Mouse (Mus musculus) hindbrain, embryonic 10.5 days (tissue): ENCODE measurements at regions not wholly inside any gene's neighbourhood (a gene's known extent, or its start where the extent isn't known, plus 50 kb on each side); places are given as distances from the start of the nearest gene placed in this dataset.

ENCODE experiments used
- DNase-seq: peaks from one replicate; pipeline ENCODE4 v3.0.0-alpha.2; 2017; ENCODE audit warnings: low spot score
- H3K27ac ChIP-seq: fragments of 300-500 bp; sonication (generic); 2 replicates; pipeline ENCODE4 v1.5.1; 2016; ENCODE audit warnings: mild to moderate bottlenecking, moderate library complexity
- H3K27me3 ChIP-seq: fragments of 300-500 bp; sonication (generic); 2 replicates; pipeline ENCODE4 v1.6.1; 2016; ENCODE audit warnings: mild to moderate bottlenecking; ENCODE audit not compliant: poor library complexity, insufficient read depth, severe bottlenecking
- H3K36me3 ChIP-seq: fragments of 300-500 bp; sonication (generic); 2 replicates; pipeline ENCODE4 v1.6.1; 2016; ENCODE audit warnings: mild to moderate bottlenecking, moderate library complexity
- H3K4me1 ChIP-seq: fragments of 300-500 bp; sonication (generic); replicated peaks from 2 replicates; pipeline ENCODE4 v1.6.1; 2016; ENCODE audit warnings: mild to moderate bottlenecking
- H3K4me3 ChIP-seq: fragments of 300-500 bp; sonication (generic); 2 replicates; pipeline ENCODE4 v1.5.1; 2016; ENCODE audit warnings: mild to moderate bottlenecking, moderate library complexity
- H3K9me3 ChIP-seq: fragments of 300-500 bp; sonication (generic); 2 replicates; pipeline ENCODE4 v1.6.1; 2016; ENCODE audit warnings: mild to moderate bottlenecking, moderate library complexity
- WGBS: fragments of 180-500 bp; shearing (Covaris S2); methylation state at CpG from one replicate; pipeline ENCODE4 v1.1.7; 2016; 5-methylcytosine and 5-hydroxymethylcytosine counted together

GRCm38 (mm10) chr13:25594629-25595028 lies 324.3 kb upstream of the Nrsn1 start:
- Histone ChIP-seq H3K4me1 (no peaks in the 10 kb centered on the region), H3K36me3 (no peaks in the 10 kb centered on the region), H3K27me3 (no peaks in the 10 kb centered on the region), H3K4me3 (no peak overlapping the region), H3K9me3 (no peaks in the 10 kb centered on the region), H3K27ac (no peak overlapping the region)
- no peak for DNase-seq
- WGBS: 77% methylated on average over 3 of the region's 3 CpGs

- DNase-seq: no peak
- no peaks in the 10 kb centered on the region for H3K4me1 ChIP-seq
- no peak overlapping the region for H3K27ac ChIP-seq
- no peaks in the 10 kb centered on the region for H3K9me3 ChIP-seq
- no peak overlapping the region for H3K4me3 ChIP-seq
- H3K27me3 ChIP-seq: no peaks in the 10 kb centered on the region
- 77% methylated on average over 5 of the region's 5 CpGs for WGBS
- no peaks in the 10 kb centered on the region for H3K36me3 ChIP-seq
Measured at GRCm38 (mm10) chr13:25570641-25571040, 300.3 kb upstream of the Nrsn1 start.

GRCm38 (mm10) chr13:25562746-25563145 lies 292.4 kb upstream of the Nrsn1 start:
- peak; percentile 54 for DNase-seq
- no peaks in the 10 kb centered on the region for H3K36me3 ChIP-seq
- 0 out of 2 replicates have a peak, but pooled peaks cover 3% of the 10 kb centered on the region for H3K4me1 ChIP-seq
- H3K27me3 ChIP-seq: no peaks in the 10 kb centered on the region
- H3K9me3 ChIP-seq: no peaks in the 10 kb centered on the region
- 16% methylated on average over 2 of the region's 2 CpGs for WGBS
- H3K4me3 ChIP-seq: no peak overlapping the region
- peak overlapping the region; percentile 64 for H3K27ac ChIP-seq

- H3K36me3 ChIP-seq: no peaks in the 10 kb centered on the region
- peaks cover 10% of the 10 kb centered on the region; the same call in 1 of the 2 replicates for H3K4me1 ChIP-seq
- no peak for DNase-seq
- no peak overlapping the region for H3K27ac ChIP-seq
- H3K4me3 ChIP-seq: no peak overlapping the region
- WGBS: 50% methylated on average over 2 of the region's 2 CpGs
- H3K27me3 ChIP-seq: no peaks in the 10 kb centered on the region
- no peaks in the 10 kb centered on the region for H3K9me3 ChIP-seq
Measured at GRCm38 (mm10) chr13:25560339-25560738, 290.0 kb upstream of the Nrsn1 start.

- H3K27ac ChIP-seq: peak overlapping the region; percentile 56; the same call in 1 of the 2 replicates
- H3K4me3 ChIP-seq: no peak overlapping the region
- no peaks in the 10 kb centered on the region for H3K27me3 ChIP-seq
- no peaks in the 10 kb centered on the region for H3K36me3 ChIP-seq
- H3K9me3 ChIP-seq: no peaks in the 10 kb centered on the region
- peaks cover 18% of the 10 kb centered on the region; the same call in 1 of the 2 replicates for H3K4me1 ChIP-seq
- DNase-seq: peak; percentile 32
- WGBS: 45% methylated on average over 6 of the region's 6 CpGs
Measured at GRCm38 (mm10) chr13:25554962-25555361, 284.7 kb upstream of the Nrsn1 start.

- Histone ChIP-seq H3K36me3 (no peaks in the 10 kb centered on the region), H3K27me3 (no peaks in the 10 kb centered on the region), H3K9me3 (0 out of 2 replicates have a peak, but pooled peaks cover 5% of the 10 kb centered on the region), H3K27ac (no peak overlapping the region), H3K4me3 (no peak overlapping the region), H3K4me1 (no peaks in the 10 kb centered on the region)
- WGBS: 93% methylated on average over 9 of the region's 9 CpGs
- DNase-seq: no peak
Measured at GRCm38 (mm10) chr13:25548551-25548950, 278.2 kb upstream of the Nrsn1 start.

- no peak overlapping the region for H3K4me3 ChIP-seq
- no peak for DNase-seq
- H3K27me3 ChIP-seq: no peaks in the 10 kb centered on the region
- WGBS: 80% methylated on average over 12 of the region's 12 CpGs
- H3K4me1 ChIP-seq: no peaks in the 10 kb centered on the region
- 0 out of 2 replicates have a peak, but pooled peaks cover 5% of the 10 kb centered on the region for H3K9me3 ChIP-seq
- no peak overlapping the region for H3K27ac ChIP-seq
- H3K36me3 ChIP-seq: no peaks in the 10 kb centered on the region
Measured at GRCm38 (mm10) chr13:25547150-25548145, 277.1 kb upstream of the Nrsn1 start.

GRCm38 (mm10) chr13:25524094-25524493 lies 253.8 kb upstream of the Nrsn1 start:
- Histone ChIP-seq H3K4me3 (no peak overlapping the region), H3K4me1 (no peaks in the 10 kb centered on the region), H3K27ac (no peak overlapping the region), H3K27me3 (no peaks in the 10 kb centered on the region), H3K36me3 (no peaks in the 10 kb centered on the region), H3K9me3 (0 out of 2 replicates have a peak, but pooled peaks cover 4% of the 10 kb centered on the region)
- no peak for DNase-seq
- WGBS: 60% methylated on average over 3 of the region's 3 CpGs

- H3K27ac ChIP-seq: no peak overlapping the region
- H3K4me3 ChIP-seq: no peak overlapping the region
- 0 out of 2 replicates have a peak, but pooled peaks cover 5% of the 10 kb centered on the region for H3K4me1 ChIP-seq
- H3K27me3 ChIP-seq: no peaks in the 10 kb centered on the region
- no peak for DNase-seq
- H3K9me3 ChIP-seq: no peaks in the 10 kb centered on the region
- H3K36me3 ChIP-seq: no peaks in the 10 kb centered on the region
Measured at GRCm38 (mm10) chr13:25507355-25507754, 237.1 kb upstream of the Nrsn1 start.

- DNase-seq: no peak
- Histone ChIP-seq H3K9me3 (no peaks in the 10 kb centered on the region), H3K27ac (no peak overlapping the region), H3K27me3 (no peaks in the 10 kb centered on the region), H3K4me1 (no peaks in the 10 kb centered on the region; the same call in 1 of the 2 replicates), H3K36me3 (no peaks in the 10 kb centered on the region), H3K4me3 (no peak overlapping the region)
- 73% methylated on average over 7 of the region's 7 CpGs for WGBS
Measured at GRCm38 (mm10) chr13:25494492-25495034, 224.3 kb upstream of the Nrsn1 start.

- Histone ChIP-seq H3K36me3 (no peaks in the 10 kb centered on the region), H3K9me3 (no peaks in the 10 kb centered on the region), H3K4me3 (no peak overlapping the region), H3K4me1 (no peaks in the 10 kb centered on the region; the same call in 1 of the 2 replicates), H3K27me3 (no peaks in the 10 kb centered on the region), H3K27ac (no peak overlapping the region)
- WGBS: 76% methylated on average over 4 of the region's 4 CpGs
- no peak for DNase-seq
Measured at GRCm38 (mm10) chr13:25490036-25490435, 219.7 kb upstream of the Nrsn1 start.

GRCm38 (mm10) chr13:25483309-25483708 lies 213.0 kb upstream of the Nrsn1 start:
- DNase-seq: no peak
- no peaks in the 10 kb centered on the region for H3K36me3 ChIP-seq
- H3K27ac ChIP-seq: no peak overlapping the region
- 93% methylated on average over 1 of the region's 1 CpGs for WGBS
- no peaks in the 10 kb centered on the region for H3K27me3 ChIP-seq
- H3K9me3 ChIP-seq: no peaks in the 10 kb centered on the region
- no peaks in the 10 kb centered on the region for H3K4me1 ChIP-seq
- H3K4me3 ChIP-seq: no peak overlapping the region

- WGBS: 71% methylated on average over 9 of the region's 9 CpGs
- Histone ChIP-seq H3K9me3 (no peaks in the 10 kb centered on the region), H3K36me3 (no peaks in the 10 kb centered on the region), H3K4me3 (no peak overlapping the region), H3K4me1 (peaks cover 21% of the 10 kb centered on the region), H3K27ac (peak overlapping the region; percentile 68; the same call in 1 of the 2 replicates), H3K27me3 (no peaks in the 10 kb centered on the region)
- no peak for DNase-seq
Measured at GRCm38 (mm10) chr13:25451917-25452316, 181.6 kb upstream of the Nrsn1 start.
